Mouse (Mus musculus): ENCODE data around the gene Uvssa. TPM values are rescaled to one million over a fixed set of nuclear protein-coding genes. Genes with fewer than 3 reads are reported as not detected.

Gene Uvssa
- polyA plus RNA-seq, 1 experiment from 2014 or later, result 8.5 TPM

DNA sequence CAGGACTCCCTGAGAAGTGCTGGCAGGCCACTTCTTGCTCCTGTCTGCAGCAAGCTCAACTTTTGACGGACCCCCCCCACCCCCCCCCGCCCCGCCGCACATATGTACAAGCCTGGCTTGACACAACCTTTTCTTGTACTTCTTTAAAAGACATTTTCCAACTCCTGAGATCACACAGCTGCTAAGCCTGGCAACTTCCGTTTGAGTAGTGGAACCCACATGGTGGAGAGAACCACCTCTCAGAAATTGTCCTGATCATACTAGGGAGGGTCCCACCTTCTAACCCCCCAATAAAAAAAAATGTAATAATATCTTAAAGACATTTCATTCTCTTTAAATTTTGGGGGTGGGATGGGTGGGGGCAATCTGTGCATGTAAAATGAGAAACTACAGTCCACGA lies 1.2 kb upstream of the Uvssa start:
- ATAC-seq (ENCODE audit: borderline replicate concordance, extremely low read depth, low FRiP score, low TSS enrichment), result no peak
- no peaks in the 10 kb centered on the region for H3K9me3 ChIP-seq
- H3K4me1 ChIP-seq, result peaks cover 13% of the 10 kb centered on the region
- peak overlapping the region; percentile 88 for H3K4me2 ChIP-seq
- H3K27me3 ChIP-seq, result no peaks in the 10 kb centered on the region
- no peak overlapping the region for H3K9ac ChIP-seq
- H3K4me3 ChIP-seq, result peak overlapping the region; percentile 70
- peaks cover 29% of the 10 kb centered on the region for H3K36me3 ChIP-seq
- H3K27ac ChIP-seq, result no peak overlapping the region
- WGBS, result 34% methylated on average over 6 of the region's 6 CpGs

DNA sequence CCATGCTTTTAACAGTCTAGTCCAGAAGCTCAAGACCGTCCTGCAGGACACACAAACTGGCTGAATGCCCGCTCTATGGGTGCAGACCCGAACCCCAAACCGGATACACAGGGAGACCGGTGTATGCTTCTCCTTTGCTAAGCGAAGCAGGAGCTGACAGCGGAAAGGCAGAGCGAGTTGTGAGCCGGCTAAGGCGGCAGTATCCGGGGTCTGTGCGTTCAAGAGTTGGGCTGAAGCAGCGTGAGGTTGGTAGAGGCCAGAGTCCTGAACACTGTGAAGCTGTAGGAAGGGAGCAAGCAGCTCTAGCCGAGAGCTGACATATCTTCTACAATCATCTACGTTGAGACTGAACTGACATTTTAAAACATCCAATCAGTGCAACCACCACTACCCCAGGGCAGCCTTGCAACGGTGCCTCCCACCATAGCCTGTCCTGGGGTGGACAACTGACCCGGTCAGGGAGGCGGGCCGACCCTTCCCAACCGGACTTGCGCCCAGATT lies 498 bp upstream of the Uvssa start:
- Histone ChIP-seq H3K27ac (peak overlapping the region; percentile 97), H3K4me1 (peaks cover 13% of the 10 kb centered on the region), H3K9me3 (no peaks in the 10 kb centered on the region), H3K27me3 (no peaks in the 10 kb centered on the region), H3K9ac (peak overlapping the region; percentile 65), H3K4me2 (peak overlapping the region; percentile 88), H3K36me3 (peaks cover 23% of the 10 kb centered on the region), H3K4me3 (peak overlapping the region; percentile 70)
- ATAC-seq (ENCODE audit: borderline replicate concordance, extremely low read depth, low FRiP score, low TSS enrichment), result peak; percentile 43; the same call in 1 of the 2 replicates
- under 1% methylated on average over 21 of the region's 21 CpGs for WGBS

- ATAC-seq (ENCODE audit: borderline replicate concordance, extremely low read depth, low FRiP score, low TSS enrichment), result no peak
- peaks cover 20% of the 10 kb centered on the region for H3K36me3 ChIP-seq
- H3K9me3 ChIP-seq, result no peaks in the 10 kb centered on the region
- H3K27me3 ChIP-seq, result no peaks in the 10 kb centered on the region
- no peak overlapping the region for H3K4me3 ChIP-seq
- H3K9ac ChIP-seq, result no peak overlapping the region
- H3K27ac ChIP-seq, result no peak overlapping the region
- no peak overlapping the region for H3K4me2 ChIP-seq
- WGBS, result 81% methylated on average over 11 of the region's 11 CpGs
- H3K4me1 ChIP-seq, result no peaks in the 10 kb centered on the region
Observed at GRCm38 (mm10) chr5:33387550-33387949, 9.2 kb downstream of the Uvssa start.

- 0 out of 2 replicates have a peak, but pooled peaks have one; percentile 14 for ATAC-seq (ENCODE audit: borderline replicate concordance, extremely low read depth, low FRiP score, low TSS enrichment)
- Histone ChIP-seq H3K27ac (no peak overlapping the region), H3K9ac (no peak overlapping the region), H3K4me1 (no peaks in the 10 kb centered on the region), H3K4me3 (no peak overlapping the region), H3K27me3 (no peaks in the 10 kb centered on the region), H3K9me3 (no peaks in the 10 kb centered on the region), H3K36me3 (peaks cover 15% of the 10 kb centered on the region), H3K4me2 (no peak overlapping the region)
- 16% methylated on average over 7 of the region's 7 CpGs for WGBS
Observed at GRCm38 (mm10) chr5:33393803-33394202, 15.5 kb downstream of the Uvssa start.

DNA sequence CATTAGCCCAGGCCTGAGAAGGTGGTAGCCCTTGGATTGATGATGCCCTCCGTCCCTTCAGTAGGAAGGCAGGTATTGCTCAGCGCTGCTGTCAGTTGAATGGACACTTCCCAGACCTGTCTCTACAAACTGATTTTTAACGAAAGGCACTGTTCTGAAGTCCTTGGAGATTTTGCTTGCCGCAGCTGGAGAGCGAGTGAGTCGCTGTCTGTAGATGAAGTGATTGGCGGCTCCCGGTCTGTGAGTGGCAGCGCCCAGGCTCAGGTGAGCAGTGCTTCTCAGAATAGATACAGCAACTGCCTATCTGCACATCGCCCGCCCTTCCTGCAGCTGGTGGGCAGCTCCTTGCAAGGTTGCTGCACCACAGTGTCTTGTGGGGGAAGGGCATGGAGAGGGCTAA lies 17.3 kb downstream of the Uvssa start:
- H3K4me1 ChIP-seq, result no peaks in the 10 kb centered on the region
- no peak overlapping the region for H3K4me3 ChIP-seq
- no peak overlapping the region for H3K4me2 ChIP-seq
- no peak overlapping the region for H3K9ac ChIP-seq
- peaks cover 10% of the 10 kb centered on the region for H3K36me3 ChIP-seq
- no peaks in the 10 kb centered on the region for H3K9me3 ChIP-seq
- no peak overlapping the region for H3K27ac ChIP-seq
- ATAC-seq (ENCODE audit: borderline replicate concordance, extremely low read depth, low FRiP score, low TSS enrichment), result no peak
- H3K27me3 ChIP-seq, result no peaks in the 10 kb centered on the region
- 87% methylated on average over 11 of the region's 11 CpGs for WGBS

GRCm38 (mm10) chr5:33396828-33397227 lies 18.5 kb downstream of the Uvssa start:
- Histone ChIP-seq H3K9ac (no peak overlapping the region), H3K4me1 (no peaks in the 10 kb centered on the region), H3K27ac (no peak overlapping the region), H3K4me2 (no peak overlapping the region), H3K9me3 (no peaks in the 10 kb centered on the region), H3K4me3 (no peak overlapping the region), H3K27me3 (no peaks in the 10 kb centered on the region), H3K36me3 (peaks cover 5% of the 10 kb centered on the region)
- no peak for ATAC-seq (ENCODE audit: borderline replicate concordance, extremely low read depth, low FRiP score, low TSS enrichment)
- 78% methylated on average over 7 of the region's 7 CpGs for WGBS

DNA sequence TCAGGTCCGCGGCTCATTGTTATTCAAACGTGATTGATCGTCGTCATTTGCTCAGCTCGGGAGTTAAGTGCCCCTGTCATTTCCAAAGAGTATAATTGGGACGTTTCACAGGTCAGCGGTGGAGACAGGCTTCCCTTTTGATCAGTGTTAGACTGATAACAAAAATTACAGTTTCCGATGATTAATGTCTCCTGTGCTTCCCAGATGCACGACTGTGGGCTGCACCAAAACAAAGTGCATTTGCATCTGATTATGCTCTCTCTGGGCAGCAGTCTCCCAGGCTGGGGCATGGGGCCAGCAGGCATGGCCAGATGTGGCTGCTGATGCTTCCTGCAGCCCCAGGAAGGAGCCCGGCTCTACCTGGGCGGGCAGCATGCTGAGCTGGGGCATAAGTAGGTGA lies 22.5 kb downstream of the Uvssa start:
- Histone ChIP-seq H3K36me3 (no peaks in the 10 kb centered on the region), H3K4me2 (no peak overlapping the region), H3K4me3 (no peak overlapping the region), H3K27me3 (no peaks in the 10 kb centered on the region), H3K27ac (no peak overlapping the region), H3K4me1 (no peaks in the 10 kb centered on the region), H3K9ac (no peak overlapping the region), H3K9me3 (no peaks in the 10 kb centered on the region)
- WGBS, result 57% methylated on average over 12 of the region's 12 CpGs
- no peak for ATAC-seq (ENCODE audit: borderline replicate concordance, extremely low read depth, low FRiP score, low TSS enrichment)

DNA sequence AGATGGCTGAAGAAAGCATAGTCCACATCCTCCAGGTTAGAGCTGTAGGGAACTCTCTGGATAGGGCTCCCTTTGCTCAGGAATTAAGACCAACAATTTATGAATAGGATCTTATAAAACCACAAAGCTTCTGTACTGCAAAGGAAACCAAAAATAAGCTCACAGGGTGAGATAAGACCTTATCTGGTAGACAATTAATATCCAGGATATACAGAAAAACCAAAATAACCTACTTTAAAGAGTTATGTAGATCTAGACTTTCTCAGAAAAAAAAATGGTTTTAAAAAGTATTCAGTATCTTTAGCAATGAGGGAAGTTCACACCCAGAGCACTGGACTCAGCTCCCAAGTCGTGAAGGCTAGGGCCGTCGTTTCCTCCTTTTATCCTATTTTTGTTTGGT lies 42.0 kb downstream of the Uvssa start:
- H3K9me3 ChIP-seq, result no peaks in the 10 kb centered on the region
- H3K4me1 ChIP-seq, result no peaks in the 10 kb centered on the region
- no peak overlapping the region for H3K27ac ChIP-seq
- H3K4me3 ChIP-seq, result no peak overlapping the region
- WGBS, result 64% methylated on average over 3 of the region's 3 CpGs
- no peak for ATAC-seq (ENCODE audit: borderline replicate concordance, extremely low read depth, low FRiP score, low TSS enrichment)
- no peak overlapping the region for H3K4me2 ChIP-seq
- no peaks in the 10 kb centered on the region for H3K36me3 ChIP-seq
- peaks cover 2% of the 10 kb centered on the region; the same call in 1 of the 2 replicates for H3K27me3 ChIP-seq
- no peak overlapping the region for H3K9ac ChIP-seq

- Histone ChIP-seq H3K36me3 (no peaks in the 10 kb centered on the region), H3K4me2 (no peak overlapping the region), H3K9me3 (no peaks in the 10 kb centered on the region), H3K27me3 (peaks cover 61% of the 10 kb centered on the region), H3K27ac (no peak overlapping the region), H3K4me1 (peaks cover 12% of the 10 kb centered on the region; the same call in 1 of the 2 replicates), H3K4me3 (no peak overlapping the region), H3K9ac (no peak overlapping the region)
- ATAC-seq (ENCODE audit: borderline replicate concordance, extremely low read depth, low FRiP score, low TSS enrichment), result no peak
Observed at GRCm38 (mm10) chr5:33427461-33427860, 49.1 kb downstream of the Uvssa start.

GRCm38 (mm10) chr5:33430106-33430505 lies 51.8 kb downstream of the Uvssa start:
- H3K36me3 ChIP-seq, result no peaks in the 10 kb centered on the region
- H3K9me3 ChIP-seq, result no peaks in the 10 kb centered on the region
- no peak overlapping the region for H3K4me3 ChIP-seq
- 5% methylated on average over 16 of the region's 16 CpGs for WGBS
- no peak for ATAC-seq (ENCODE audit: borderline replicate concordance, extremely low read depth, low FRiP score, low TSS enrichment)
- H3K9ac ChIP-seq, result no peak overlapping the region
- peaks cover 25% of the 10 kb centered on the region; the same call in 1 of the 2 replicates for H3K4me1 ChIP-seq
- H3K27ac ChIP-seq, result no peak overlapping the region
- H3K27me3 ChIP-seq, result peaks cover 87% of the 10 kb centered on the region
- peak overlapping the region; percentile 49; the same call in 1 of the 2 replicates for H3K4me2 ChIP-seq

DNA sequence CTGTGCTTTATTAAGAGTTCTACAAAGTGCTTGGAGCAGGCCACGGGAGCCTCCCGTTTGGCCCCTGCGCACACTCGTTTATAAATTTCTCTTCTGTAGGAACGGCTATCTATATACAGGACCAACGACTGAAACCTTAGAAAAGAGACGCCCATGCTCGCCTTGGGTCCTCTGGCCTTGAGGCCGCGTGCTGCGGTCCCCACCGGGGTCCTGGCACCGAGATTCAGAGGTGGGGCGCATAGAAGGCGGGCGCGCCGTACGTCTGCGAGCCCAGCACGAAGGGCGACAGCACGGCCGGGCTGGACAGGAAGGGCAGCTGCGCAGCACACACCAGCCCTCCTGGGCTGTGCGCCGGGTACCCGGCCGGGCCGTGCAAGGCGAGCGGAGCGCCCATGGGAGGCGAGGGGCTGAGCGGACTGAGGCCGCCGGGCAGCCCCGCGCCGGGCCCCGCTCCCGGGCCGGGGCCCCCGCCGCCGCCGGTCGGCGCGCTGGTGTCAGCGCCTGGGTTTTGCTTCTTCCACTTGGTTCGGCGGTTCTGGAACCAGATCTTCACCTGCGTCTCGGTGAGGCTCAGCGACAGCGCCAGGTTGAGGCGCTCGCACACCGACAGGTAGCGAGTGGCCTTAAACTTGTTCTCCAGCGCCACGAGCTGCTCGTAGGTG lies 52.3 kb downstream of the Uvssa start:
- Histone ChIP-seq H3K27me3 (peaks cover 89% of the 10 kb centered on the region), H3K27ac (no peak overlapping the region), H3K4me1 (peaks cover 25% of the 10 kb centered on the region; the same call in 1 of the 2 replicates), H3K36me3 (no peaks in the 10 kb centered on the region), H3K4me2 (peak overlapping the region; percentile 49), H3K4me3 (peak overlapping the region; percentile 15), H3K9ac (no peak overlapping the region), H3K9me3 (no peaks in the 10 kb centered on the region)
- 1% methylated on average over 64 of the region's 64 CpGs for WGBS
- no peak for ATAC-seq (ENCODE audit: borderline replicate concordance, extremely low read depth, low FRiP score, low TSS enrichment)

GRCm38 (mm10) chr5:33431173-33432005 lies 53.0 kb downstream of the Uvssa start:
- peaks cover 94% of the 10 kb centered on the region for H3K27me3 ChIP-seq
- H3K9me3 ChIP-seq, result no peaks in the 10 kb centered on the region
- H3K36me3 ChIP-seq, result no peaks in the 10 kb centered on the region
- H3K4me2 ChIP-seq, result peak overlapping the region; percentile 49
- WGBS, result under 1% methylated on average over 77 of the region's 77 CpGs
- peak overlapping the region; percentile 15 for H3K4me3 ChIP-seq
- ATAC-seq (ENCODE audit: borderline replicate concordance, extremely low read depth, low FRiP score, low TSS enrichment), result no peak
- peaks cover 25% of the 10 kb centered on the region; the same call in 1 of the 2 replicates for H3K4me1 ChIP-seq
- no peak overlapping the region for H3K9ac ChIP-seq
- no peak overlapping the region for H3K27ac ChIP-seq

Measured in lung, embryonic 15.5 days (tissue).